Mouse (Mus musculus) small intestine, adult 2 months (tissue): ENCODE measurements around the gene Ptprj.

Source experiments
- CTCF ChIP-seq: fragments of 200-500 bp; IDR thresholded peaks from 2 replicates; pipeline ENCODE4 v1.5.1; 2012; ENCODE audit warnings: low read depth, mild to moderate bottlenecking, control low read depth, inconsistent platforms, low read length, moderate library complexity, mixed read lengths; ENCODE audit not compliant: insufficient replicate concordance, insufficient read length; ENCODE audit errors: extremely low read depth
- POLR2A ChIP-seq: fragments of 200-500 bp; IDR thresholded peaks from 2 replicates; pipeline ENCODE4 v1.6.1; 2012; ENCODE audit warnings: low read depth, mild to moderate bottlenecking, control low read depth, inconsistent platforms, low read length, moderate library complexity

- TF ChIP-seq CTCF (no peak), POLR2A (no peak)
Measured at GRCm38 (mm10) chr2:90566046-90566445, 14.4 kb downstream of the Ptprj start.
